Mouse (Mus musculus) brain, adult 2 months (tissue): ENCODE measurements around the gene Vmn2r5.
"Not testable (repeated sequence)": the region's sequence is repeated elsewhere in the genome, so short reads cannot be mapped to it uniquely, and the experiment has no call there.

ENCODE experiments used
- DNase-seq: peaks from one replicate; pipeline ENCODE4 v3.0.0; 2011; ENCODE audit warnings: low read depth, low spot score

Gene Vmn2r5

GRCm38 (mm10) chr3:64509742-64510141 is at the start of gene Vmn2r5:
TSS of gene Vmn2r5 (minus strand) at chr3:64509842.
- DNase-seq, result not testable (repeated sequence)

GRCm38 (mm10) chr3:64523585-64523984 is 13.9 kb upstream of the Vmn2r5 start:
- DNase-seq, result not testable (repeated sequence)
